Mouse (Mus musculus) T-cell, adult 66 days (primary cell): Measurements from ENCODE around the gene Orm2. TPM values are rescaled to one million over a fixed set of nuclear protein-coding genes. Genes with fewer than 3 reads are reported as not detected.

Experiments
- total RNA-seq, 2 experiments: library from RNA; stranded (reverse); gene quantifications; 3 replicates in 1 of 2; 4 replicates in 1 of 2; pipeline ENCODE4 v1.2.4; 2023

Orm2 gene
- total RNA-seq: not detected

GRCm38 (mm10) chr4:63362150-63362549 lies at the start of gene Orm2:
Gene Orm2, plus strand, starts transcription at chr4:63362449.

GRCm38 (mm10) chr4:63344295-63344694 lies 18.0 kb upstream of the Orm2 start, which contains the start of gene Orm1:
Gene Orm1, plus strand, starts transcription at chr4:63344560.

DNA sequence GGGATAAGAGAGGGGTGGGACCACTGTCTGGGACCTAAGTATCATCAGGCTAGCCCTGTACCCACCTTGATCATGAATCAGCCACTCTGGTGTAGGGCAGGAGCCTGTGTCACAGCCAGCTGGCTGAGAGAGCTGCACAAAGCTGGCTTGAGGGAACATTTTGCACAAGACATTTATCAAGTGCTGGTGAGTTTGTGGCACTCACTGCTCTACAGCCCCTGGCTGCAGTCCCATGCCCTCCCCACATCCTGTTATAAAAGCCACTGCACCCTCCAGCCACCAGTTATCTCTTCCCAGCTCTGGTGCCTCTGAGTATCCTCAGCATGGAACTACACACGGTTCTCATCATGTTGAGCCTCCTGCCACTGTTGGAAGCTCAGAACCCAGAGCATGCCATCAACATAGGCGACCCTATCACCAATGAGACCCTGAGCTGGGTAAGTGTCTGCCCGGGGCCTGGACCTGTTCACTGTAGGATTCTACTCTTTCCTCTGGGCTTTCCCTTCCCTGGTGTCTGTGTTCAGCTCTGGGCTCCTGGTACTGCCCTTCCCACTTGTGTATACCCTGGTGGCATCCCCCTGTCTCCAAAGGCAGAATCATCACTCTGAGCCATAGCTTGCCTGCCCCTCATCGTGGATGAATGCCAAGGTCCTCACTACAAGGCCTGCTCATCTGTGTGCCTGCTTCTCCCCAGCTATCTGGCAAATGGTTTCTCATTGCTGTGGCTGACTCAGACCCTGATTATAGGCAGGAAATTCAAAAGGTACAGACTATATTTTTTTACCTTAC lies 6.2 kb upstream of the Orm2 start, which contains the start of gene Orm3:
TSS of gene Orm3 (plus strand) at position 286 of the 789 bp plus-strand sequence.

GRCm38 (mm10) chr4:63403040-63403959 lies 41.1 kb downstream of the Orm2 start, which contains the start of gene Akna:
Gene Akna, minus strand, starts transcription at chr4:63403354.

Other genes with a start within 250 kb of the Orm2 start
- not detected for gene Ambp, start 207.7 kb upstream of the Orm2 start, total RNA-seq
- gene Kif12, start 190.3 kb upstream of the Orm2 start, total RNA-seq: not detected
- gene Col27a1, start 148.4 kb upstream of the Orm2 start, total RNA-seq: 1 to 10 TPM in 1 of 2 experiments, under 1 TPM in 1; 0.59 to 1.2 TPM
- not detected for gene Orm1, start 17.9 kb upstream of the Orm2 start, total RNA-seq
- gene Orm3, start 6.3 kb upstream of the Orm2 start, total RNA-seq: not detected
- 100 to 1,000 TPM; 328 to 372 TPM for gene Akna, start 40.9 kb downstream of the Orm2 start, total RNA-seq
- 10 to 100 TPM in 1 of 2 experiments, 1 to 10 TPM in 1; 8.3 to 10.2 TPM for gene Whrn, start 133.5 kb downstream of the Orm2 start, total RNA-seq
- 10 to 100 TPM; 64.4 to 72.1 TPM for gene Atp6v1g1, start 182.3 kb downstream of the Orm2 start, total RNA-seq
- gene Tmem268, start 196.3 kb downstream of the Orm2 start, total RNA-seq: 10 to 100 TPM; 20.8 to 23.9 TPM
- not detected for gene Gm11213, start 242.8 kb downstream of the Orm2 start, total RNA-seq